ENCODE assay signal across 7 mouse cellular contexts in genomic region chr6:108784796-108785195, GRCm38 (mm10). TPM values are rescaled to one million over a fixed set of nuclear protein-coding genes. Genes with fewer than 3 reads are reported as not detected.
DNase-seq lines count a peak whose midpoint lies in the region; ATAC-seq lines count a peak whose summit lies in the region.

No protein-coding gene starts in this region.

- no peak overlapping the region for H3K27ac ChIP-seq in embryonic facial prominence, embryonic 14.5 days (replicated peaks; ENCODE audit: low read depth, low read length)
- H3K27ac ChIP-seq in limb, embryonic 10.5 days = no peak overlapping the region
- H3K27ac ChIP-seq in neural tube, embryonic 12.5 days = no peak overlapping the region

- DNase-seq in thymus, postnatal 25 days = peak; percentile 13
- no peak for DNase-seq in thymus, postnatal 36 days
- no peak for DNase-seq in embryonic facial prominence, embryonic 14.5 days (ENCODE audit: low spot score)
- no peak for DNase-seq in limb, embryonic 10.5 days (ENCODE audit: low spot score)
- no peak for DNase-seq in cerebellum, adult 9-11 months
- no peak for DNase-seq in left cerebral cortex, adult 8-10 months (ENCODE audit: low spot score in 2 of 2)

- peaks cover 10% of the 10 kb centered on the region for H3K4me1 ChIP-seq in embryonic facial prominence, embryonic 14.5 days (ENCODE audit: control insufficient read depth, insufficient read depth, low read length)
- H3K4me1 ChIP-seq in limb, embryonic 10.5 days = peaks cover 11% of the 10 kb centered on the region
- H3K4me1 ChIP-seq in neural tube, embryonic 12.5 days = peaks cover 16% of the 10 kb centered on the region

- no peak for ATAC-seq in embryonic facial prominence, embryonic 14.5 days (ENCODE audit: low read depth)
- no peak for ATAC-seq in neural tube, embryonic 12.5 days (ENCODE audit: low FRiP score, low read depth)

- H3K4me3 ChIP-seq in embryonic facial prominence, embryonic 14.5 days (ENCODE audit: low read depth, low read length) = peak overlapping the region; percentile 85; the same call in 1 of the 2 replicates
- peak overlapping the region; percentile 100 for H3K4me3 ChIP-seq in limb, embryonic 10.5 days
- no peak overlapping the region for H3K4me3 ChIP-seq in neural tube, embryonic 12.5 days

- no peaks in the 10 kb centered on the region for H3K9me3 ChIP-seq in embryonic facial prominence, embryonic 14.5 days (ENCODE audit: control insufficient read depth, low read length)
- no peaks in the 10 kb centered on the region for H3K9me3 ChIP-seq in limb, embryonic 10.5 days (replicated peaks)
- no peaks in the 10 kb centered on the region for H3K9me3 ChIP-seq in neural tube, embryonic 12.5 days

- H3K36me3 ChIP-seq in embryonic facial prominence, embryonic 14.5 days (ENCODE audit: control insufficient read depth, insufficient read depth, low read length) = no peaks in the 10 kb centered on the region
- H3K36me3 ChIP-seq in limb, embryonic 10.5 days = peaks cover 2% of the 10 kb centered on the region; the same call in 1 of the 2 replicates
- 0 out of 2 replicates have a peak, but pooled peaks cover 3% of the 10 kb centered on the region for H3K36me3 ChIP-seq in neural tube, embryonic 12.5 days

- H3K4me2 ChIP-seq in embryonic facial prominence, embryonic 14.5 days (ENCODE audit: low read depth, low read length) = peak overlapping the region; percentile 69
- H3K4me2 ChIP-seq in neural tube, embryonic 12.5 days (replicated peaks) = peak overlapping the region; percentile 78

- no peaks in the 10 kb centered on the region for H3K27me3 ChIP-seq in embryonic facial prominence, embryonic 14.5 days (replicated peaks; ENCODE audit: control insufficient read depth, insufficient read depth, low read length)
- H3K27me3 ChIP-seq in limb, embryonic 10.5 days (ENCODE audit: low read depth, poor library complexity, severe bottlenecking) = no peaks in the 10 kb centered on the region
- H3K27me3 ChIP-seq in neural tube, embryonic 12.5 days (replicated peaks) = no peaks in the 10 kb centered on the region

- 72% methylated on average over 5 of the region's 5 CpGs for WGBS in embryonic facial prominence, embryonic 14.5 days
- WGBS in limb, embryonic 10.5 days = 48% methylated on average over 5 of the region's 5 CpGs
- WGBS in neural tube, embryonic 12.5 days = 48% methylated on average over 5 of the region's 5 CpGs

- peak overlapping the region; percentile 97; the same call in 1 of the 2 replicates for H3K9ac ChIP-seq in embryonic facial prominence, embryonic 14.5 days (ENCODE audit: low read depth, low read length)
- H3K9ac ChIP-seq in neural tube, embryonic 12.5 days = 0 out of 2 replicates have a peak overlapping the region, but pooled peaks have one; percentile 91

RNA-seq across cellular contexts. Expression of gene Arl8b, which starts 1.9 kb away (rescaled TPM):
- polyA plus RNA-seq in embryonic facial prominence, embryonic 14.5 days (2014; fragmentation: Nextera tagmentation; extraction: Ambion mirVana) = 75.5 and 78.7 TPM in 2 replicates
- polyA plus RNA-seq in limb, embryonic 10.5 days (2016; fragmentation: Nextera tagmentation; extraction: Ambion mirVana) = 55.1 and 64.3 TPM in 2 replicates
- 82.8 and 87.8 TPM in 2 replicates for polyA plus RNA-seq in neural tube, embryonic 12.5 days (2016; fragmentation: Nextera tagmentation; extraction: Ambion mirVana)
- total RNA-seq in left cerebral cortex, adult 8-10 months (2022) = 100 to 1,000 TPM; 199 to 232 (median 219) TPM

RNA-seq across cellular contexts. Expression of gene Edem1, which starts 43.6 kb away (rescaled TPM):
- polyA plus RNA-seq in embryonic facial prominence, embryonic 14.5 days (2014; fragmentation: Nextera tagmentation; extraction: Ambion mirVana) = 24.1 and 27.9 TPM in 2 replicates
- polyA plus RNA-seq in limb, embryonic 10.5 days (2016; fragmentation: Nextera tagmentation; extraction: Ambion mirVana) = 19.7 and 21.5 TPM in 2 replicates
- 14.1 and 17.8 TPM in 2 replicates for polyA plus RNA-seq in neural tube, embryonic 12.5 days (2016; fragmentation: Nextera tagmentation; extraction: Ambion mirVana)
- 10 to 100 TPM; 18.2 to 26.0 (median 21.3) TPM for total RNA-seq in left cerebral cortex, adult 8-10 months (2022)
